Mouse (Mus musculus): Measurements from ENCODE around the gene Samd8.

GRCm38 (mm10) chr14:21822307-21822706 lies 72.0 kb downstream of the Samd8 start:
- TF ChIP-seq CTCF (IDR thresholded peaks at IDR 0.05; ENCODE audit: low read depth, low read length) (no peak), POLR2A (IDR thresholded peaks at IDR 0.05; ENCODE audit: borderline replicate concordance, low read depth, low read length) (no peak)
